Comparison of ENCODE assay signal across 9 mouse cellular contexts in genomic region chr15:94769227-94769626, GRCm38 (mm10).
A peak's percentile ranks its signal among the peaks of the same experiment; 100 is the strongest.
DNase-seq lines count a peak whose midpoint lies in the region; ATAC-seq and TF ChIP-seq lines count a peak whose summit lies in the region.
"Had no signal": no experiment of that assay in that cellular context is flagged by ENCODE, and none has a peak within 500 bp of the region (broad histone marks: within the 10 kb centered on the region; RNA-seq: fewer than 3 reads in every experiment).

No protein-coding gene starts in this region.

- peaks cover 11% of the 10 kb centered on the region for H3K4me1 ChIP-seq in forebrain, embryonic 15.5 days
- no peaks in the 10 kb centered on the region for H3K4me1 ChIP-seq in midbrain, embryonic 16.5 days (ENCODE audit: control insufficient read depth, insufficient read depth, low read length)

- H3K36me3 ChIP-seq in forebrain, embryonic 15.5 days: no peaks in the 10 kb centered on the region
- no peaks in the 10 kb centered on the region; the same call in 1 of the 2 replicates for H3K36me3 ChIP-seq in midbrain, embryonic 16.5 days (ENCODE audit: control insufficient read depth, insufficient read depth, low read length)
- H3K36me3 ChIP-seq: G1E had no signal

- H3K27me3 ChIP-seq in forebrain, embryonic 15.5 days: no peaks in the 10 kb centered on the region
- H3K27me3 ChIP-seq in midbrain, embryonic 16.5 days (ENCODE audit: control insufficient read depth, insufficient read depth, low read depth, low read length): no peaks in the 10 kb centered on the region

- peak; percentile 87 for ATAC-seq in forebrain, embryonic 15.5 days (replicated peaks)
- ATAC-seq in midbrain, embryonic 16.5 days: peak; percentile 85

- H3K27ac ChIP-seq in forebrain, embryonic 15.5 days (replicated peaks): no peak overlapping the region
- H3K27ac ChIP-seq in layer of hippocampus, adult 2 months: peak overlapping the region; percentile 46; the same call in 1 of the 2 replicates
- H3K27ac ChIP-seq in midbrain, embryonic 16.5 days (ENCODE audit: low read length): no peak overlapping the region

- peak; percentile 17 for DNase-seq in adrenal gland, postnatal 14 days
- DNase-seq in adrenal gland, postnatal 4 days (ENCODE audit: low spot score in 2 of 2): no peak
- DNase-seq in 3T3-L1 (ENCODE audit: low read depth, low spot score): peak; percentile 75
- peak; percentile 44 for DNase-seq in cerebellum, adult 11 months
- DNase-seq in layer of hippocampus, adult 2 months (ENCODE audit: low spot score in 2 of 2): peak; percentile 29 to 37
- DNase-seq in ovary, adult 18-20 months (ENCODE audit: low spot score): no peak

- TF ChIP-seq CTCF in layer of hippocampus, adult 2 months (conservative IDR thresholded peaks at IDR 0.05): peak; percentile 83

- H3K9ac ChIP-seq in forebrain, embryonic 15.5 days (replicated peaks): no peak overlapping the region
- H3K9ac ChIP-seq in midbrain, embryonic 16.5 days (ENCODE audit: low read depth, low read length): no peak overlapping the region

- no peak overlapping the region for H3K4me3 ChIP-seq in forebrain, embryonic 15.5 days
- H3K4me3 ChIP-seq in layer of hippocampus, adult 2 months: no peak overlapping the region
- H3K4me3 ChIP-seq in midbrain, embryonic 16.5 days (ENCODE audit: low read depth, low read length): no peak overlapping the region

- no peaks in the 10 kb centered on the region for H3K9me3 ChIP-seq in forebrain, embryonic 15.5 days
- 0 out of 2 replicates have a peak, but pooled peaks cover 2% of the 10 kb centered on the region for H3K9me3 ChIP-seq in midbrain, embryonic 16.5 days (replicated peaks; ENCODE audit: control insufficient read depth, low read length, poor library complexity, severe bottlenecking)

- no peak overlapping the region for H3K4me2 ChIP-seq in forebrain, embryonic 15.5 days (replicated peaks)
- no peak overlapping the region for H3K4me2 ChIP-seq in midbrain, embryonic 16.5 days (ENCODE audit: low read length)

- 16% methylated on average over 4 of the region's 4 CpGs for WGBS in forebrain, embryonic 15.5 days
- 14% methylated on average over 4 of the region's 4 CpGs for WGBS in midbrain, embryonic 16.5 days

Comparison
In these comparisons a context has a peak if more than half of its experiments do, and no peak if none do; other contexts are left out.
1. DNase-seq: peak in adrenal gland, postnatal 14 days (single experiment), 3T3-L1 (single experiment), cerebellum, adult 11 months (single experiment) and layer of hippocampus, adult 2 months (2 of 2); none in adrenal gland, postnatal 4 days (0 of 2) and ovary, adult 18-20 months (single experiment).